Mouse (Mus musculus) spleen, embryonic (tissue): Measurements from ENCODE around the gene Elane.

Source experiments
- CTCF ChIA-PET: fragments of 350-600 bp; sonication (Branson Sonifier 250); formaldehyde crosslinking; loops from one replicate; lab custom pipeline; 2022; lab: Charles Lee

The Elane gene

GRCm38 (mm10) chr10:79926491-79927323, 40.7 kb downstream of the Elane start, which contains the start of gene Arid3a:
Gene Arid3a, plus strand, starts transcription at chr10:79927043.
- CTCF ChIA-PET = interaction anchor here (0.7 to 3.2 kb wide), 4 partner anchors 27 to 92 kb away, joined by 3 to 14 read pairs (median 10); no protein-coding TSS in a partner anchor

GRCm38 (mm10) chr10:79927324-79928029, 41.4 kb downstream of the Elane start:
- CTCF ChIA-PET = interaction anchor here (0.5 to 3.2 kb wide), 6 partner anchors 23 to 214 kb away, joined by 3 to 14 read pairs (median 6); no protein-coding TSS in a partner anchor

- CTCF ChIA-PET = interaction anchor here (0.5 to 3.2 kb wide), 8 partner anchors 10 to 224 kb away, joined by 3 to 11 read pairs (median 4); partner anchors contain the start of gene Misp
Measured at GRCm38 (mm10) chr10:79928030-79928694, 42.1 kb downstream of the Elane start.

- CTCF ChIA-PET = interaction anchor here (0.6 to 0.7 kb wide), 2 partner anchors 15 to 223 kb away, joined by 3 to 4 read pairs; no protein-coding TSS in a partner anchor
Measured at GRCm38 (mm10) chr10:79928907-79929701, 43.1 kb downstream of the Elane start.

- CTCF ChIA-PET = no interaction called here
Measured at GRCm38 (mm10) chr10:79929967-79930825, 44.1 kb downstream of the Elane start.

- CTCF ChIA-PET = no interaction called here
Measured at GRCm38 (mm10) chr10:79930826-79931186, 44.8 kb downstream of the Elane start.

- CTCF ChIA-PET = no interaction called here
Measured at GRCm38 (mm10) chr10:79931797-79932196, 45.8 kb downstream of the Elane start.

GRCm38 (mm10) chr10:79932736-79933135, 46.7 kb downstream of the Elane start:
- CTCF ChIA-PET = no interaction called here

GRCm38 (mm10) chr10:79933145-79933679, 47.2 kb downstream of the Elane start:
- CTCF ChIA-PET = no interaction called here

- CTCF ChIA-PET = interaction anchor here (0.6 kb wide), 1 partner anchor 99 kb away, joined by 8 read pairs; no protein-coding TSS in a partner anchor
Measured at GRCm38 (mm10) chr10:79933861-79934260, 47.8 kb downstream of the Elane start.

GRCm38 (mm10) chr10:79934272-79934721, 48.2 kb downstream of the Elane start:
- CTCF ChIA-PET = interaction anchor here (0.6 kb wide), 1 partner anchor 99 kb away, joined by 8 read pairs; no protein-coding TSS in a partner anchor

GRCm38 (mm10) chr10:79934794-79935569, 48.9 kb downstream of the Elane start:
- CTCF ChIA-PET = interaction anchor here (0.6 kb wide), 1 partner anchor 19 kb away, joined by 4 read pairs; no protein-coding TSS in a partner anchor

GRCm38 (mm10) chr10:79936284-79936910, 50.4 kb downstream of the Elane start:
- CTCF ChIA-PET = interaction anchor here (0.7 kb wide), 2 partner anchors 10 to 50 kb away, joined by 3 to 8 read pairs; no protein-coding TSS in a partner anchor

GRCm38 (mm10) chr10:79936911-79937441, 50.9 kb downstream of the Elane start:
- CTCF ChIA-PET = no interaction called here
